Mouse (Mus musculus): ENCODE measurements around the gene Fam25c. TPM values are rescaled to one million over a fixed set of nuclear protein-coding genes. Genes with fewer than 3 reads are reported as not detected.
A peak's percentile ranks its signal among the peaks of the same experiment; 100 is the strongest.

Gene Fam25c
- polyA plus RNA-seq, 1 experiment from 2014 or later: not detected

DNA sequence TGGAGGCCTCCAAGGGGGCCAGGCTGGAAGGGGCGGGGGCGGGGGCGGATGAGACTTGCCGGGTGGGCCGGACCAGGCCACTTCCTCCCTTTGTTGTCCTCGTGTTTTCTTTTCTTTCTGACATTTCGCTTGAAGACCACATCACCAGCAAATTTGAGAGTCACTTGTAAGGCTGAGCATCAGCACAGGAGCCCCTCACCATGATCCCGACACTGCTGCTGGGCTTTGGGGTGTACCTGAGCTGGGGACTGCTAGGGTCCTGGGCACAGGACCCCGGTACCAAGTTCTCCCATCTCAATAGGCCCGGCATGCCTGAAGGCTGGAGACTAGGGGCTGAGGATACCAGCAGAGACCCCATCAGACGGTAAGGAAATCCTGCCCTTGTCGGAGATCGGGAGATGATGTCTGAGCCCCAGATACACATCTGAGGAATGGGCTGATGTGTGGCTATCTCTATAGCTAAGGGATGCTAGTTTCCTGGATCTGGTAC is 20.2 kb upstream of the Fam25c start, which contains the start of gene Mmrn2:
Gene Mmrn2 (plus strand): TSS at position 51 of the 490 bp plus-strand sequence.
- Histone ChIP-seq H3K27me3 (replicated peaks; ENCODE audit: control insufficient read depth, insufficient read depth, low read length) (no peaks in the 10 kb centered on the region), H3K4me3 (ENCODE audit: low read depth, low read length) (0 out of 2 replicates have a peak within 1 kb of the TSS, but pooled peaks have one; percentile 2), H3K9ac (ENCODE audit: low read depth, low read length) (no peak within 1 kb of the TSS), H3K4me2 (replicated peaks; ENCODE audit: low read depth) (no peak within 1 kb of the TSS), H3K36me3 (ENCODE audit: control insufficient read depth, insufficient read depth) (no peaks in the 10 kb centered on the region), H3K27ac (ENCODE audit: low read depth, low read length) (no peak within 1 kb of the TSS), H3K9me3 (ENCODE audit: control insufficient read depth) (no peaks in the 10 kb centered on the region), H3K4me1 (replicated peaks; ENCODE audit: control insufficient read depth, insufficient read depth, low read length) (no peaks in the 10 kb centered on the region)
- TF ChIP-seq CTCF (IDR thresholded peaks at IDR 0.05; ENCODE audit: low read depth): no peak
- no peak for ATAC-seq
- 79% methylated on average over 13 of the region's 13 CpGs for WGBS

DNA sequence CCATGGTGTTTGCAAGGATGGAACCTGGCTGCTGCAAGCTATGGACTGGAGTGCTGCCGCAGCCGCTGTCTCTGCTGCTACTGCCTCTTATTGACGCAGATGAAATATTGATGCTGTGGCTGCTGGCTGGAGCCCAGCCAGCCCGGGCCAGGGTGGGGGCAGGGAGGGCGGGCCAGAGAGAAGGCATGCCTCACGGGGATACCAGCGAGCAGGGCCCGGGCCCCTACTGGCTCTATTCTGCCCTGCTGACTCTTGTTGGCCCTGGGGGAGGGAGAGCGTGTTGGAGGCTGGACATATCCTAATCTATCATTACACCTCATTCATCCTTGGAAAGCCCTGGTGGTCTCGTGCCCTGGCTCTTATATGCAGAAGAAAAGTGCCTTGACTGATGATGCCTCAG is 19.3 kb upstream of the Fam25c start, which contains the start of gene Sncg:
Gene Sncg (minus strand): TSS at position 213 of the 400 bp plus-strand sequence.
- H3K4me2 ChIP-seq (replicated peaks; ENCODE audit: low read depth): no peak within 1 kb of the TSS
- WGBS: 33% methylated on average over 10 of the region's 10 CpGs
- H3K4me3 ChIP-seq (ENCODE audit: low read depth, low read length): 0 out of 2 replicates have a peak within 1 kb of the TSS, but pooled peaks have one; percentile 2
- no peaks in the 10 kb centered on the region for H3K9me3 ChIP-seq (ENCODE audit: control insufficient read depth)
- H3K27me3 ChIP-seq (replicated peaks; ENCODE audit: control insufficient read depth, insufficient read depth, low read length): no peaks in the 10 kb centered on the region
- H3K4me1 ChIP-seq (replicated peaks; ENCODE audit: control insufficient read depth, insufficient read depth, low read length): no peaks in the 10 kb centered on the region
- no peaks in the 10 kb centered on the region for H3K36me3 ChIP-seq (ENCODE audit: control insufficient read depth, insufficient read depth)
- H3K9ac ChIP-seq (ENCODE audit: low read depth, low read length): no peak within 1 kb of the TSS
- no peak for TF ChIP-seq CTCF (IDR thresholded peaks at IDR 0.05; ENCODE audit: low read depth)
- H3K27ac ChIP-seq (ENCODE audit: low read depth, low read length): no peak within 1 kb of the TSS
- ATAC-seq: no peak

DNA sequence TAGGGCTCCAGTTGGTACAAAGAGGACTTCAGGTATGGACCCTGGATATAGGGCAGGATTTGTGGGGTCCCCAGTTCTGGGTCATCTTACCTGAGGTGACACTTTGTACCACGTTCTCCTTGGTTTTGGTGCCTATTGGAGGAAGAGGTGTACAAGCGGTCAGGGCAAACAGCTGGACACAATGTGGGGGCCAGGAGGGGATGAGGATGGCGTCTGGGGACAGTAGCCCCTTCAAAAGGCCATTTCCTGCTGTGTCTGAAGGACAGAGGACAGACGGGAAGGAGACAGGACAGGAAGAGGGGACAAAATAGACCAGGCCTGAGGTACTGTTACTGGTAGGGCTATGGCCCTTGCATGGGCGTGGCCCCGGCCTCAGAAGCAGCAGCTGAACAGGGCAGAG is 18.3 kb upstream of the Fam25c start:
- no peak for ATAC-seq
- Histone ChIP-seq H3K4me3 (ENCODE audit: low read depth, low read length) (no peak overlapping the region), H3K27ac (ENCODE audit: low read depth, low read length) (no peak overlapping the region), H3K4me1 (replicated peaks; ENCODE audit: control insufficient read depth, insufficient read depth, low read length) (no peaks in the 10 kb centered on the region), H3K9me3 (ENCODE audit: control insufficient read depth) (no peaks in the 10 kb centered on the region), H3K36me3 (ENCODE audit: control insufficient read depth, insufficient read depth) (no peaks in the 10 kb centered on the region), H3K4me2 (replicated peaks; ENCODE audit: low read depth) (no peak overlapping the region), H3K27me3 (replicated peaks; ENCODE audit: control insufficient read depth, insufficient read depth, low read length) (no peaks in the 10 kb centered on the region), H3K9ac (ENCODE audit: low read depth, low read length) (no peak overlapping the region)
- TF ChIP-seq CTCF (IDR thresholded peaks at IDR 0.05; ENCODE audit: low read depth): no peak
- WGBS: 75% methylated on average over 6 of the region's 6 CpGs

GRCm38 (mm10) chr14:34372646-34373045 is 17.4 kb upstream of the Fam25c start:
- no peak for ATAC-seq
- H3K27me3 ChIP-seq (replicated peaks; ENCODE audit: control insufficient read depth, insufficient read depth, low read length): no peaks in the 10 kb centered on the region
- 89% methylated on average over 6 of the region's 6 CpGs for WGBS
- no peaks in the 10 kb centered on the region for H3K36me3 ChIP-seq (ENCODE audit: control insufficient read depth, insufficient read depth)
- no peaks in the 10 kb centered on the region for H3K9me3 ChIP-seq (ENCODE audit: control insufficient read depth)
- no peak overlapping the region for H3K9ac ChIP-seq (ENCODE audit: low read depth, low read length)
- H3K4me3 ChIP-seq (ENCODE audit: low read depth, low read length): no peak overlapping the region
- H3K4me1 ChIP-seq (replicated peaks; ENCODE audit: control insufficient read depth, insufficient read depth, low read length): no peaks in the 10 kb centered on the region
- H3K27ac ChIP-seq (ENCODE audit: low read depth, low read length): no peak overlapping the region
- H3K4me2 ChIP-seq (replicated peaks; ENCODE audit: low read depth): no peak overlapping the region
- TF ChIP-seq CTCF (IDR thresholded peaks at IDR 0.05; ENCODE audit: low read depth): peak; percentile 79

DNA sequence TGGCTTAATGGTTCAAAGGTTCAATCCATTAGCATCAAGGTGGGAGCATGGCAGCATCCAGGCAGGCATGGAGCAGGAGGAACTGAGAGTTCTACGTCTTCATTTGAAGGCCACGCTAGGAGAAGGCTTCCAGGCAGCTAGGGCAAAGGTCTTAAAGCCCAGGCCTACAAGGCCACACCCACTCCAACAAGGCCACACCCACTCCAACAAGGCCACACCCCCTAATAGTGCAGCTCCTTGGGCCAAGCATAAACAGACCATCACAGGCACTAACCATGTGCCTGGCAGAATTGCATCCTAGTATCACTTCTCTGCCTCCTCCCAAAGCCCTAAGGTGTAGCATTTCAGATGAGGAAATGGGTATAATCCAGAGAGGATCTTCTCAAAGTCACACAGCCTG is 16.5 kb upstream of the Fam25c start:
- H3K9me3 ChIP-seq (ENCODE audit: control insufficient read depth): no peaks in the 10 kb centered on the region
- WGBS: 42% methylated on average over 2 of the region's 2 CpGs
- H3K27ac ChIP-seq (ENCODE audit: low read depth, low read length): no peak overlapping the region
- H3K36me3 ChIP-seq (ENCODE audit: control insufficient read depth, insufficient read depth): no peaks in the 10 kb centered on the region
- H3K27me3 ChIP-seq (replicated peaks; ENCODE audit: control insufficient read depth, insufficient read depth, low read length): no peaks in the 10 kb centered on the region
- no peak overlapping the region for H3K4me3 ChIP-seq (ENCODE audit: low read depth, low read length)
- no peak overlapping the region for H3K9ac ChIP-seq (ENCODE audit: low read depth, low read length)
- H3K4me1 ChIP-seq (replicated peaks; ENCODE audit: control insufficient read depth, insufficient read depth, low read length): no peaks in the 10 kb centered on the region
- no peak for TF ChIP-seq CTCF (IDR thresholded peaks at IDR 0.05; ENCODE audit: low read depth)
- H3K4me2 ChIP-seq (replicated peaks; ENCODE audit: low read depth): no peak overlapping the region
- ATAC-seq: 0 out of 2 replicates have a peak, but pooled peaks have one; percentile 25

DNA sequence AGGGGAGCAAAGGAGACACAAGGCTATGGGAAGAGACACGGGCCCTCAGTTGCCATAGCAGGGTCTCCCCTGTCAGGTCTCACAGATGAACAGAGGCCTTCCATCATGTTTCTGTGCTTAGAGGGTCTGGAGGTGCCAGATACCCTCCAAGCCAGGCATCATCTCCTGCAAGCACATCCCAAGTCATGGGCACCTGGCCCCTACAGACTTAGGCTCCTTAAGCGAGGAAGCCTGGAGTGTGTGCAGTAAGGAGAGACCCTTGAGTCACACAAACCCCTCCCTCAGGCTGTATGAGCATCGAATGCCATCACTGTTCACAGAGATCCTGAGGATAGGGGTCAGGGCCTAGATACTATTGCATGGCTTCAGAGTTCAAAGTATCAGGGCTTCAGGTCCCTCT is 15.7 kb upstream of the Fam25c start:
- no peak overlapping the region for H3K27ac ChIP-seq (ENCODE audit: low read depth, low read length)
- no peaks in the 10 kb centered on the region for H3K9me3 ChIP-seq (ENCODE audit: control insufficient read depth)
- ATAC-seq: no peak
- TF ChIP-seq CTCF (IDR thresholded peaks at IDR 0.05; ENCODE audit: low read depth): no peak
- H3K27me3 ChIP-seq (replicated peaks; ENCODE audit: control insufficient read depth, insufficient read depth, low read length): no peaks in the 10 kb centered on the region
- no peak overlapping the region for H3K4me2 ChIP-seq (replicated peaks; ENCODE audit: low read depth)
- no peaks in the 10 kb centered on the region for H3K4me1 ChIP-seq (replicated peaks; ENCODE audit: control insufficient read depth, insufficient read depth, low read length)
- no peak overlapping the region for H3K4me3 ChIP-seq (ENCODE audit: low read depth, low read length)
- no peak overlapping the region for H3K9ac ChIP-seq (ENCODE audit: low read depth, low read length)
- no peaks in the 10 kb centered on the region for H3K36me3 ChIP-seq (ENCODE audit: control insufficient read depth, insufficient read depth)
- WGBS: 83% methylated on average over 3 of the region's 3 CpGs
